Mouse (Mus musculus) intestine, embryonic 14.5 days (tissue): ENCODE data around the gene Cd19. TPM values are rescaled to one million over a fixed set of nuclear protein-coding genes. Genes with fewer than 3 reads are reported as not detected.

ENCODE experiments used
- ATAC-seq: fragments of 200-750 bp; cut with Nextera tagmentation; replicated peaks from 2 replicates; pipeline ENCODE4 v1.8.0; 2017; ENCODE audit warnings: low read depth, moderate number of reproducible peaks, moderate TSS enrichment, moderate library complexity; ENCODE audit not compliant: low FRiP score, low TSS enrichment
- DNase-seq: peaks from one replicate; pipeline ENCODE4 v3.0.0-alpha.2; 2018; ENCODE audit warnings: low spot score
- H3K27ac ChIP-seq: fragments of 300-500 bp; sonication (generic); 2 replicates; pipeline ENCODE4 v1.5.1; 2014; ENCODE audit warnings: low read depth, mild to moderate bottlenecking, control low read depth
- H3K27me3 ChIP-seq: fragments of 300-500 bp; sonication (generic); replicated peaks from 2 replicates; pipeline ENCODE4 v1.6.1; 2014; ENCODE audit warnings: low read length, control low read depth; ENCODE audit not compliant: control insufficient read depth, insufficient read depth
- H3K36me3 ChIP-seq: fragments of 300-500 bp; sonication (generic); 2 replicates; pipeline ENCODE4 v1.6.1; 2014; ENCODE audit warnings: low read length, control low read depth; ENCODE audit not compliant: control insufficient read depth, insufficient read depth
- H3K4me1 ChIP-seq: fragments of 300-500 bp; sonication (generic); replicated peaks from 2 replicates; pipeline ENCODE4 v1.6.1; 2014; ENCODE audit warnings: low read length, control low read depth, mixed read lengths; ENCODE audit not compliant: control insufficient read depth, insufficient read depth
- H3K4me2 ChIP-seq: fragments of 300-500 bp; sonication (generic); 2 replicates; pipeline ENCODE4 v1.6.1; 2014; ENCODE audit warnings: low read length
- H3K4me3 ChIP-seq: fragments of 300-500 bp; sonication (generic); 2 replicates; pipeline ENCODE4 v1.5.1; 2014; ENCODE audit warnings: low read depth, low read length, control low read depth, mixed read lengths
- H3K9ac ChIP-seq: fragments of 300-500 bp; sonication (generic); 2 replicates; pipeline ENCODE4 v1.6.1; 2014; ENCODE audit warnings: mild to moderate bottlenecking, low read length
- H3K9me3 ChIP-seq: fragments of 300-500 bp; sonication (generic); 2 replicates; pipeline ENCODE4 v1.6.1; 2016; ENCODE audit warnings: low read length, control low read depth; ENCODE audit not compliant: control insufficient read depth
- WGBS: fragments of 180-500 bp; shearing (Covaris S2); extraction: QIAGEN DNeasy Blood & Tissue Kit; methylation state at CpG from one replicate; pipeline ENCODE4 v1.1.7; 2014; 5-methylcytosine and 5-hydroxymethylcytosine counted together
- polyA plus RNA-seq: library from polyadenylated mRNA; unstranded; fragments of >200 nt; fragmentation: Nextera tagmentation; extraction: Ambion mirVana; gene quantifications from 2 replicates; pipeline ENCODE4 v1.2.1, GENCODE M21; 2014

The Cd19 gene
- polyA plus RNA-seq, result not detected in 2 replicates

GRCm38 (mm10) chr7:126414725-126415124, at the start of gene Cd19:
Gene Cd19, minus strand, starts transcription at chr7:126414889.
- ATAC-seq (no peak), DNase-seq (no peak)
- WGBS, result 89% methylated on average over 6 of the region's 6 CpGs
- no peaks in the 10 kb centered on the region for H3K27me3 ChIP-seq
- H3K4me2 ChIP-seq, result no peak within 1 kb of the TSS
- no peak within 1 kb of the TSS for H3K27ac ChIP-seq
- H3K36me3 ChIP-seq, result no peaks in the 10 kb centered on the region
- no peak within 1 kb of the TSS for H3K9ac ChIP-seq
- H3K4me3 ChIP-seq, result no peak within 1 kb of the TSS
- no peaks in the 10 kb centered on the region for H3K9me3 ChIP-seq
- no peaks in the 10 kb centered on the region for H3K4me1 ChIP-seq

GRCm38 (mm10) chr7:126464121-126464520, 49.4 kb upstream of the Cd19 start:
- DNase-seq (no peak), ATAC-seq (no peak)

GRCm38 (mm10) chr7:126463547-126463946, 48.9 kb upstream of the Cd19 start:
- ATAC-seq, result no peak
- WGBS, result 61% methylated on average over 4 of the region's 4 CpGs
- no peaks in the 10 kb centered on the region for H3K4me1 ChIP-seq
- H3K27me3 ChIP-seq, result no peaks in the 10 kb centered on the region
- no peak overlapping the region for H3K4me2 ChIP-seq
- no peak for DNase-seq
- H3K36me3 ChIP-seq, result peaks cover 21% of the 10 kb centered on the region
- no peak overlapping the region for H3K27ac ChIP-seq
- no peak overlapping the region for H3K4me3 ChIP-seq
- H3K9ac ChIP-seq, result no peak overlapping the region
- no peaks in the 10 kb centered on the region for H3K9me3 ChIP-seq

More at GRCm38 (mm10) chr7:126464121-126464520, 49.4 kb upstream of the Cd19 start:
- no peak overlapping the region for H3K4me2 ChIP-seq
- H3K9me3 ChIP-seq, result no peaks in the 10 kb centered on the region
- H3K27ac ChIP-seq, result no peak overlapping the region
- WGBS, result 54% methylated on average over 4 of the region's 4 CpGs
- H3K27me3 ChIP-seq, result no peaks in the 10 kb centered on the region
- no peak overlapping the region for H3K9ac ChIP-seq
- H3K36me3 ChIP-seq, result peaks cover 27% of the 10 kb centered on the region
- no peaks in the 10 kb centered on the region for H3K4me1 ChIP-seq
- no peak overlapping the region for H3K4me3 ChIP-seq

- DNase-seq, result no peak
- ATAC-seq, result no peak
- Histone ChIP-seq H3K27ac (no peak within 1 kb of the TSS), H3K9ac (no peak within 1 kb of the TSS), H3K4me2 (no peak within 1 kb of the TSS), H3K36me3 (peaks cover 16% of the 10 kb centered on the region), H3K9me3 (no peaks in the 10 kb centered on the region), H3K4me1 (no peaks in the 10 kb centered on the region), H3K4me3 (no peak within 1 kb of the TSS), H3K27me3 (no peaks in the 10 kb centered on the region)
- WGBS, result 53% methylated on average over 5 of the region's 5 CpGs
Observed at GRCm38 (mm10) chr7:126463004-126463403, 48.3 kb upstream of the Cd19 start, which contains the start of gene Atp2a1. Gene Atp2a1, minus strand, starts transcription at chr7:126463108.

GRCm38 (mm10) chr7:126461626-126462025, 46.9 kb upstream of the Cd19 start:
- no peaks in the 10 kb centered on the region for H3K4me1 ChIP-seq
- H3K4me3 ChIP-seq, result no peak overlapping the region
- H3K9ac ChIP-seq, result no peak overlapping the region
- 72% methylated on average over 3 of the region's 3 CpGs for WGBS
- no peaks in the 10 kb centered on the region for H3K27me3 ChIP-seq
- DNase-seq (no peak), ATAC-seq (no peak)
- peaks cover 2% of the 10 kb centered on the region for H3K36me3 ChIP-seq
- no peaks in the 10 kb centered on the region for H3K9me3 ChIP-seq
- no peak overlapping the region for H3K4me2 ChIP-seq
- no peak overlapping the region for H3K27ac ChIP-seq

GRCm38 (mm10) chr7:126460623-126461399, 46.1 kb upstream of the Cd19 start:
- no peak overlapping the region for H3K27ac ChIP-seq
- no peak overlapping the region for H3K4me2 ChIP-seq
- H3K4me3 ChIP-seq, result no peak overlapping the region
- H3K9me3 ChIP-seq, result no peaks in the 10 kb centered on the region
- no peaks in the 10 kb centered on the region for H3K27me3 ChIP-seq
- no peak overlapping the region for H3K9ac ChIP-seq
- no peaks in the 10 kb centered on the region for H3K4me1 ChIP-seq
- DNase-seq, result no peak
- no peaks in the 10 kb centered on the region for H3K36me3 ChIP-seq
- no peak for ATAC-seq
- 46% methylated on average over 10 of the region's 10 CpGs for WGBS

GRCm38 (mm10) chr7:126458844-126459618, 44.3 kb upstream of the Cd19 start:
- H3K4me1 ChIP-seq, result no peaks in the 10 kb centered on the region
- no peak overlapping the region for H3K4me3 ChIP-seq
- no peaks in the 10 kb centered on the region for H3K9me3 ChIP-seq
- H3K4me2 ChIP-seq, result no peak overlapping the region
- DNase-seq, result no peak
- H3K36me3 ChIP-seq, result no peaks in the 10 kb centered on the region
- no peak for ATAC-seq
- WGBS, result 75% methylated on average over 11 of the region's 11 CpGs
- no peaks in the 10 kb centered on the region for H3K27me3 ChIP-seq
- no peak overlapping the region for H3K27ac ChIP-seq
- H3K9ac ChIP-seq, result no peak overlapping the region

- Histone ChIP-seq H3K27ac (no peak overlapping the region), H3K4me3 (no peak overlapping the region), H3K9ac (no peak overlapping the region), H3K27me3 (no peaks in the 10 kb centered on the region), H3K4me1 (no peaks in the 10 kb centered on the region), H3K4me2 (no peak overlapping the region), H3K36me3 (no peaks in the 10 kb centered on the region), H3K9me3 (no peaks in the 10 kb centered on the region)
- WGBS, result 74% methylated on average over 5 of the region's 5 CpGs
- no peak for ATAC-seq
- no peak for DNase-seq
Observed at GRCm38 (mm10) chr7:126458225-126458624, 43.5 kb upstream of the Cd19 start.
